Mouse (Mus musculus) frontal cortex, postnatal 14 days (tissue): ENCODE measurements around the gene Ptbp1.
"Not testable (repeated sequence)": the region's sequence is repeated elsewhere in the genome, so short reads cannot be mapped to it uniquely, and the experiment has no call there.

ENCODE experiments used
- DNase-seq, 2 experiments: peaks; one replicate each; pipeline ENCODE4 v3.0.0; 2022; ENCODE audit warnings: low spot score in 2 of 2

Ptbp1 gene

GRCm38 (mm10) chr10:79883297-79884084 lies 29.3 kb downstream of the Ptbp1 start:
- DNase-seq = peak in 1 of 2 experiments; percentile 71

- no peak for DNase-seq
Measured at GRCm38 (mm10) chr10:79884446-79884845, 30.2 kb downstream of the Ptbp1 start.

DNA sequence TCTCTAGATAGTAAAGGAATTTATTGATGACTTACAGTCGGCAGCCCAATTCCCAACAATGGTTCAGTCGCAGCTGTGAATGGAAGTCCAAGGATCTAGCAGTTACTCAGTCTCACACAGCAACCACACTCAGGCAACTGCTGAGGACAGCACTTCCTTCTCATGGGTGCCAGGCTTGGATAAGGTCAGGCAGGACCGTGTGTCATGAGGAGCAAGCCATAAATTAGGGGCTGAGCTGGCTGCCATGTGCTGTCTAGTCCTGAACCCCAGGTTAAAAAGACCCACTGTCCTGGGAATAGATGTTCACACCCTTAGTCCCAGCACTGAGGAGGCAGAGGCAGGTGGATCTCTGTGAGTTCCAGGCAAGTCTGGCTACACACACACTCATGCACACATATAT lies 30.7 kb downstream of the Ptbp1 start:
- DNase-seq = not testable (repeated sequence)

DNA sequence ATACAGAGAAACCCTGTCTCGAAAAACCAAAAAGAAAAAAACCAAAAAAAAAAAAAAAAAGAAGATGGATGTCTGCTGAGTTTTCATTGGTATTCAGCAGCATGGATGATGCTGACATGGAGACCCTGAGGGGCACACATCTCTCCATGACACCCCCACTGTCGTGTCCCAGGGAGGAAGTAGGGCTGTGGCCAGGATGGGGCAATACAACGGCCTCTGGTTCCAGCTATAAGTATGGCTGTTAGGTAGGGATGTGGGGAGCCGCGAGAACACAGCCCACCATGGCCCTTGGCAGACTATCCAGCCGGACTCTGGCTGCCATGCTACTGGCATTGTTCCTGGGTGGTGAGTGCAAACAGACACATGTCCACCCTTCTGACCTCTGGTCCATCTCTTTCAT lies 31.8 kb downstream of the Ptbp1 start, which contains the start of gene Elane:
Gene Elane (plus strand): TSS at position 194 of the 400 bp plus-strand sequence.
- DNase-seq = no peak

DNA sequence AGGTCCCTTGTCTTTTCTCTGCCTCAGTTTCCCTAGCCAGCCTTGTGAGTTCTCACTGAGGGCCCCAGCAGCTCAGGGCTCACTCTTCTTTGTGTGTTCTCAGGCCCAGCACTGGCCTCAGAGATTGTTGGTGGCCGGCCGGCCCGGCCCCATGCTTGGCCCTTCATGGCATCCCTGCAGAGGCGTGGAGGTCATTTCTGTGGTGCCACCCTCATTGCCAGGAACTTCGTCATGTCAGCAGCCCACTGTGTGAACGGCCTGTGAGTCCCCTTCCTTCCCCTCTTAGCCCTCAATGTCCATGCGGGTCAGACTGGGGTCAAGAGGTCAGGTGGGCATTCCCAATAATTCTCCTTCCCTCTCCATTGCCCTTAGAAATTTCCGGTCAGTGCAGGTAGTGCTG lies 32.4 kb downstream of the Ptbp1 start:
- DNase-seq = no peak

DNA sequence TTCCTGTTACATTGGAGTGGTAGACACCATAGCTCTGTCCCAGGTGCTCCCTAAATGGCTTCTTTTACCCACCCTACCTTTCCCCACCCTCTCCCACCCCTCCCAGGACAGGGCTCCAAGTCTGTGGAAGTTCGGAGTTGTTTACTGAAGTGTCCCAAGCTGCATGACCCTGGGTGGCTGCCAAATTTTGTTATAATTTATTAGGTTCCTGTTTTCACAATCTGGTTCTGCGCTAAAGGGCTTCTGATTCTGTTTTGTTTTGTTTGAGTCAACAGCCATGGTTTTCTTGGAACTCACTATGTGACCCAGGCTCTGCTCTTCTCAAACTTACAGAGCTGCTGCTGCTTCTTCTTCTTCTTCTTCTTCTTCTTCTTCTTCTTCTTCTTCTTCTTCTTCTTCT lies 35.2 kb downstream of the Ptbp1 start:
- DNase-seq = no peak

DNA sequence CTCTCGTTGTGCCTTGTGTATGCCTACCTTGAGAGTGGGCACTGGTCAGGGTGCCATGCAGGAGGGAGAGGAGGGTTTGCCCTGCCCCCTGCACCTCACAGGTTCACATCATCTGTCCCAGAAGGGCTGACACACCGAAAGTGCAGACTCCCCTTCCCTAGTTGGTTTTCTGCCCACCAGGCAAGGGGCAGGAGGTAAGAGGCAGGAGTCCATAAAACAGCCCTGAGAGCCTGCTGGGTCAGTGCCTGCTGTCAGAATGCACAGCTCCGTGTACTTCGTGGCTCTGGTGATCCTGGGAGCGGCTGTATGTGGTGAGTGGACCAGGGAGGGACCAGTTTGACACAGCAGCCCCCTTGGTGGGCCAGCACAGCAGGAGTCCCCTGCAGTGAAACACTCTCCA lies 36.4 kb downstream of the Ptbp1 start, which contains the start of gene Cfd:
Gene Cfd (plus strand): TSS at position 184 of the 400 bp plus-strand sequence.
- no peak for DNase-seq

- DNase-seq = peak in 1 of 2 experiments; percentile 68
Measured at GRCm38 (mm10) chr10:79892451-79893118, 38.4 kb downstream of the Ptbp1 start.

DNA sequence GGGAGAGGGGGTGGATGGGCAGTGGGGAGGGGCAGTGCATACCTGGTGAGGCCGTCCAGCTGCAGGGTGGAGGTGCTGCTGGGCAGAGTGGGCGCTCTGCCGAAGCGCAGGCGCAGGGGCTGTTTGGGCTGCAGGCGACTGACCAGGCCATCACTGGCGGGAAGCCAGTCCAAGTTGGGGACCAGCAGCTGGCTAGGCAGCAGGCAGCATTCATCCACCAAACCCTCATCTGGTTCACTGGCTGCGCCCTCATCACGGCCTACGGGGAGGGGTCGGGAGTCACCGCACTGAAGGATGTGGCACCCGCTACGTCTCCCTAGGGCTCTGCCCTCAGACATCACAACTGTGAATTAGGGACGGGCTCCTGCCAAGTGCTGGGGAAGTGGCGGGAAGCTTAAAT lies 42.1 kb downstream of the Ptbp1 start:
- DNase-seq = no peak

DNA sequence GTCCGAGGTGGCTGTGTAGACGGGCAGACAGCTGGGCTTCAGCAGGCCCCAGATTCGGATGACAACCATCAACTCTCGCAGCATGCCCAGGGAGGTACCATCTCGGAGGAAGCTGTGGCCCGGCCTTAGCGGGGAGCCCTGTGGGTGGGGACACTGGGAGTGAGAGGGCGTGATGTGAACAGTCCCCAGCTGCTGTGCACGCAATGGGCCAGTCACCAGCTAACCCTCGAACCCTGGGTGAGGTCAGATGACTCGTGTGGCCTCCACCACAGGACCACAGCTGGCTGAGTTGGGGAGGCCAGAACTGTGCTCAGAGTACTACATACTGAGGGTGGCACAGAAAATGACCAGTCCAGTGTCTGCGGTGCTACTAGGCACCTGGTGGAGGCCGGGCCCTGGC lies 42.6 kb downstream of the Ptbp1 start:
- DNase-seq = no peak

GRCm38 (mm10) chr10:79897316-79898245 lies 43.4 kb downstream of the Ptbp1 start:
- no peak for DNase-seq

DNA sequence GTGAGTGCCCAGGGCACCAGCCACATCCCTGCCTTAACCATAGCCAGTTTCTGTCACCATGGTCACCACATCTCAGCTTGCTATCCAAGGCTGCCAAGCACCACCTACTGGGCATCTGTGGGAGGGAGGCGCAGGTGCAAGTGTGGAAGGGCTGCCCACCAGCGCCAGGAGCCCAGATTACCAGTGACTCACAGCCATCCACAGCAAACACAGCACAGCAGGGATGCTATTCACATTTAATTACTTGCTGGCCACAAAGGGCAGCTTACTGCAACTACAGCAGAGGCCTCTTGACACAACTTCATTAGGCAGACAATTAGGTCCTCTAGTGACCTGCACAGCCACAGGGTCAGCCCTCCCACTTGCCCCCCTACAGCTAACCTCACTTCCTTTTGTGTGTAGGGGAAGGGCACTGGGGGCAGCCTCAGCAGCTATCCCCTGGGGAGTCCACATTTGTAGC lies 46.8 kb downstream of the Ptbp1 start:
- DNase-seq = peak; percentile 37 to 63

GRCm38 (mm10) chr10:79906712-79907111 lies 52.5 kb downstream of the Ptbp1 start:
- DNase-seq = no peak

GRCm38 (mm10) chr10:79907415-79907814 lies 53.2 kb downstream of the Ptbp1 start:
- DNase-seq = no peak

GRCm38 (mm10) chr10:79908167-79909091 lies 54.2 kb downstream of the Ptbp1 start, which contains the start of gene Med16:
Gene Med16, minus strand, starts transcription at chr10:79908923.
- DNase-seq = peak; percentile 92 to 93

GRCm38 (mm10) chr10:79909092-79909922 lies 55.1 kb downstream of the Ptbp1 start:
- DNase-seq = peak in 1 of 2 experiments; percentile 47

GRCm38 (mm10) chr10:79910556-79910955 lies 56.3 kb downstream of the Ptbp1 start, which contains the start of gene Gm26602:
Gene Gm26602, plus strand, starts transcription at chr10:79910856.
- no peak for DNase-seq

DNA sequence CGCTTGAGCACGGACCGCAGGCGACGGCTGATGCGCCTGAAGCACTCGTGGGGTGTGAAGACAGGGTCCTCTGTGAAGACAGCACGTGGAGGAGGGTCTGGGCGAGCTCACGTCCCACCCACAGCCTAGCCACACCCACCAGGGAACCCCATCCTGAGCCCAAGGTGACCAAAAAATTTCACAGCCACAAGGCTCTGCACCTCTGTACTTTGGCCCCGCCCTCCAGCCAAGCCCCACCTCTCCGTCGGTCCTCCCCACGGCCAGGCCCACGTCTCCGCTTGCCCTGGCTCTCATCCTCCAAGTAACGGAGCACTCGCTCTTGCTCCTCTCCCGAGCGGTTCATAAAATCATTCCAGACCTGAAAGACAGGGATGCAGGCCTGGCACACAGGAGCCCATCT lies 58.2 kb downstream of the Ptbp1 start:
- no peak for DNase-seq
